Mouse (Mus musculus): ENCODE measurements at regions not wholly inside any gene's neighbourhood (a gene's known extent, or its start where the extent isn't known, plus 50 kb on each side); places are given as distances from the start of the nearest gene placed in this dataset.

DNA sequence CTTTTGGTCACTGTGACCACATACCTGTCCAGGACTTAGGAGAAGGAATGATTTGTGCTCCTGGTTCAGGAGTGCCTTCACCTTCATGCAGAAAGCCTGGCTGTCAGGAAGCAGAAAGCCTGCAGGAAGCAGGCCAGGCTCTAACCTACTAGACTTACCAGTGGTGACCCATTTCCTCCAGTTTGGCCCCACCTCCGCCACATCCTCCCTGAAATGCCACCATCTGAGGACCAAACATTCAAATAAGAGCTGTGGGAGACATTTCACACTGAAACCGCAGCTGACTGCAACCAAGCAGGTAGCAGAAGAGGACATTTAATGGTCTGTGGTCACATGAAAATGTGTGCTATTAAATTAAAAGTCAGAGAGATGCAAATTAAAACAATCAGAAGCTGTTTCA is 50.3 kb upstream of the Armc2 start:
- DNase-seq (ENCODE audit: low read depth, low spot score), result no peak

Data from mesoderm, embryonic 11.5 days (tissue).